Mouse (Mus musculus): ENCODE data around the gene Pxt1.

DNA sequence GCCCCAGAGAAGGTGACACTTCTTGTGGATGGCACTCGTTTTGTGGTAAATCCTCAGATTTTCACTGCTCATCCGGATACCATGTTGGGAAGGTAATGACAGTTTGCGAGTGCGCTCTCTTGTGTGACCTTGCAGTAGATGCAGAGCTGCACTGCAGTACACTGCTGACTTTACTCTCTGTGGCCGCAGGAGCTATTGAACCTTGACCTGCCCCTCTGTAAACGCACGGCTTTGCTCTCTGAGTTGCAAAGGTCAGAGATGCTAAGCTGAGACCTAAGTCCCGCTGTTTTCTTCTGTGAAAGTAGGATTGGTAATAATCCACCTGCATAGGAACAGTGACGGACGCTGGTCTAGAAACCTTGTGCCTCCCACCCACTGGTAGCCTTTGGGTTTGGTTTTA, 18.0 kb upstream of the Pxt1 start:
- no peak for TF ChIP-seq CTCF (IDR thresholded peaks at IDR 0.05; ENCODE audit: low read depth)
- TF ChIP-seq EP300 (IDR thresholded peaks at IDR 0.05; ENCODE audit: low read depth): no peak

Measured in liver, embryonic 14.5 days (tissue).